Mouse (Mus musculus) MEL (cell line): ENCODE measurements around the gene Gatb. TPM values are rescaled to one million over a fixed set of nuclear protein-coding genes. Genes with fewer than 3 reads are reported as not detected.

ENCODE experiments used
- DNase-seq: peaks from one replicate; pipeline ENCODE4 v3.0.0; 2011; ENCODE audit warnings: low read depth, low spot score
- H3K27ac ChIP-seq: 2 replicates; pipeline ENCODE4 v1.5.1; 2012; ENCODE audit warnings: low read depth, mild to moderate bottlenecking, control low read depth, low read length, moderate library complexity; ENCODE audit not compliant: control insufficient read depth
- H3K27me3 ChIP-seq, 2 experiments: fragments of 150-350 bp in 1 of 2; sonication (generic) in 1 of 2; 2 replicates each; pipeline ENCODE4 v1.6.1; 2012; ENCODE audit warnings: low read length in 2 of 2, mild to moderate bottlenecking in 2 of 2, improper control_type of control experiment in 1 of 2, moderate library complexity in 1 of 2; ENCODE audit not compliant: insufficient read depth in 2 of 2, control insufficient read depth in 1 of 2
- H3K36me3 ChIP-seq, 2 experiments: 2 replicates each; pipeline ENCODE4 v1.6.1; 2012 to 2014; ENCODE audit warnings: low read length in 2 of 2, improper control_type of control experiment in 1 of 2, inconsistent platforms in 1 of 2, mild to moderate bottlenecking in 1 of 2; ENCODE audit not compliant: insufficient read depth in 2 of 2, control insufficient read depth in 1 of 2
- H3K4me1 ChIP-seq, 2 experiments: fragments of 150-350 bp in 1 of 2; sonication (generic) in 1 of 2; 2 replicates each; pipeline ENCODE4 v1.6.1; 2012; ENCODE audit warnings: low read length in 2 of 2, improper control_type of control experiment in 1 of 2, mild to moderate bottlenecking in 1 of 2; ENCODE audit not compliant: insufficient read depth in 2 of 2, control insufficient read depth in 1 of 2
- H3K4me3 ChIP-seq, 2 experiments: fragments of 150-350 bp in 1 of 2; sonication (generic) in 1 of 2; 2 replicates each; pipeline ENCODE4 v1.5.1; 2012; ENCODE audit warnings: low read depth in 2 of 2, low read length in 2 of 2, mild to moderate bottlenecking in 2 of 2, moderate library complexity in 2 of 2, control low read depth in 1 of 2, improper control_type of control experiment in 1 of 2; ENCODE audit not compliant: control insufficient read depth in 1 of 2, insufficient read depth in 1 of 2
- H3K79me2 ChIP-seq: 2 replicates; pipeline ENCODE4 v1.6.1; 2012; ENCODE audit warnings: mild to moderate bottlenecking, low read length, moderate library complexity; ENCODE audit not compliant: control insufficient read depth, poor library complexity, insufficient read depth
- H3K9ac ChIP-seq: 2 replicates; pipeline ENCODE4 v1.6.1; 2012; ENCODE audit warnings: low read depth, mild to moderate bottlenecking, control low read depth, low read length, moderate library complexity; ENCODE audit not compliant: control insufficient read depth, poor library complexity, severe bottlenecking
- H3K9me3 ChIP-seq: fragments of 150-350 bp; sonication (generic); replicated peaks from 2 replicates; pipeline ENCODE4 v1.6.1; 2012; ENCODE audit warnings: mild to moderate bottlenecking, low read length, improper control_type of control experiment, moderate library complexity; ENCODE audit not compliant: insufficient read depth
- CHD2 ChIP-seq: IDR thresholded peaks from 2 replicates; pipeline ENCODE4 v1.6.1; 2011; ENCODE audit warnings: low read length, improper control_type of control experiment
- CTCF ChIP-seq, 3 experiments: IDR thresholded peaks in 2 of 3; conservative IDR thresholded peaks in 1 of 3; 2 replicates each; pipeline ENCODE4 v1.5.1; 2011 to 2012; ENCODE audit warnings: low read length in 3 of 3, low read depth in 2 of 3, mild to moderate bottlenecking in 2 of 3, improper control_type of control experiment in 1 of 3, inconsistent platforms in 1 of 3, mixed read lengths in 1 of 3, moderate library complexity in 1 of 3; ENCODE audit not compliant: control insufficient read depth in 1 of 3, insufficient read depth in 1 of 3, poor library complexity in 1 of 3, severe bottlenecking in 1 of 3
- GABPA ChIP-seq: IDR thresholded peaks from 2 replicates; pipeline ENCODE4 v1.6.1; 2012; ENCODE audit warnings: low read depth, mild to moderate bottlenecking, inconsistent platforms, low read length, improper control_type of control experiment, moderate library complexity
- GATA1 ChIP-seq: IDR thresholded peaks from 2 replicates; pipeline ENCODE4 v1.6.1; 2011; ENCODE audit warnings: low read depth, low read length, improper control_type of control experiment
- JUND ChIP-seq: IDR thresholded peaks from 2 replicates; pipeline ENCODE4 v1.6.1; 2011; ENCODE audit warnings: low read depth, mild to moderate bottlenecking, improper control_type of control experiment, low read length
- KAT2A ChIP-seq: conservative IDR thresholded peaks from 2 replicates; pipeline ENCODE4 v1.6.1; 2012; ENCODE audit warnings: low read depth, low read length, improper control_type of control experiment, inconsistent platforms
- MAFK ChIP-seq: IDR thresholded peaks from 2 replicates; pipeline ENCODE4 v1.6.1; 2011; ENCODE audit warnings: low read depth, mild to moderate bottlenecking, low read length, improper control_type of control experiment, borderline replicate concordance
- MAZ ChIP-seq: IDR thresholded peaks from 2 replicates; pipeline ENCODE4 v1.6.1; 2012; ENCODE audit warnings: low read depth, mild to moderate bottlenecking, inconsistent platforms, low read length, improper control_type of control experiment
- MEF2A ChIP-seq: IDR thresholded peaks from 2 replicates; pipeline ENCODE4 v1.6.1; 2014; ENCODE audit warnings: low read depth, mild to moderate bottlenecking, inconsistent platforms, low read length, improper control_type of control experiment; ENCODE audit not compliant: poor library complexity, insufficient replicate concordance, severe bottlenecking; ENCODE audit errors: extremely low read depth
- MYB ChIP-seq: IDR thresholded peaks from 2 replicates; pipeline ENCODE4 v1.6.1; 2011; ENCODE audit warnings: mild to moderate bottlenecking, low read depth, low read length, improper control_type of control experiment
- NRF1 ChIP-seq: IDR thresholded peaks from 2 replicates; pipeline ENCODE4 v1.6.1; 2014; ENCODE audit warnings: low read depth, mild to moderate bottlenecking, inconsistent platforms, low read length, improper control_type of control experiment, moderate library complexity; ENCODE audit not compliant: poor library complexity, insufficient read depth, severe bottlenecking
- POLR2AphosphoS5 ChIP-seq: IDR thresholded peaks from 2 replicates; pipeline ENCODE4 v1.6.1; 2012; ENCODE audit warnings: low read depth, borderline replicate concordance, mild to moderate bottlenecking, inconsistent platforms, low read length, moderate library complexity, mixed read lengths
- RCOR1 ChIP-seq: IDR thresholded peaks from 2 replicates; pipeline ENCODE4 v1.6.1; 2012; ENCODE audit warnings: low read depth, mild to moderate bottlenecking, inconsistent platforms, low read length, improper control_type of control experiment
- TCF12 ChIP-seq: IDR thresholded peaks from 2 replicates; pipeline ENCODE4 v1.6.1; 2014; ENCODE audit warnings: low read depth, mild to moderate bottlenecking, inconsistent platforms, low read length, improper control_type of control experiment, moderate library complexity
- UBTF ChIP-seq: IDR thresholded peaks from 2 replicates; pipeline ENCODE4 v1.6.1; 2012; ENCODE audit warnings: low read depth, mild to moderate bottlenecking, inconsistent platforms, low read length, improper control_type of control experiment, moderate library complexity, borderline replicate concordance; ENCODE audit not compliant: insufficient read depth
- USF1 ChIP-seq: IDR thresholded peaks from 2 replicates; pipeline ENCODE4 v1.6.1; 2014; ENCODE audit warnings: low read depth, mild to moderate bottlenecking, inconsistent platforms, low read length, improper control_type of control experiment, moderate library complexity
- polyA plus RNA-seq, 2 experiments: library from polyadenylated mRNA; stranded (reverse) in 1 of 2; unstranded in 1 of 2; fragments of >175 nt in 1 of 2; fragments of >200 nt in 1 of 2; gene quantifications; 2 replicates each; pipeline versions ENCODE4 v1.2.1 to v1.2.4; 2012; ENCODE audit warnings: low replicate concordance in 2 of 2, low read depth in 1 of 2; ENCODE audit not compliant: insufficient read length in 2 of 2, insufficient read depth in 1 of 2, missing spikeins in 1 of 2
- total RNA-seq: library from RNA; depleted of rRNA; stranded (reverse); fragments of 300-350 nt; gene quantifications from 2 replicates; pipeline ENCODE4 v1.2.3, GENCODE M21; 2012

Gatb gene
- total and polyA plus RNA-seq, 3 experiments: 9.1 to 16.8 TPM; not detected in 1

DNA sequence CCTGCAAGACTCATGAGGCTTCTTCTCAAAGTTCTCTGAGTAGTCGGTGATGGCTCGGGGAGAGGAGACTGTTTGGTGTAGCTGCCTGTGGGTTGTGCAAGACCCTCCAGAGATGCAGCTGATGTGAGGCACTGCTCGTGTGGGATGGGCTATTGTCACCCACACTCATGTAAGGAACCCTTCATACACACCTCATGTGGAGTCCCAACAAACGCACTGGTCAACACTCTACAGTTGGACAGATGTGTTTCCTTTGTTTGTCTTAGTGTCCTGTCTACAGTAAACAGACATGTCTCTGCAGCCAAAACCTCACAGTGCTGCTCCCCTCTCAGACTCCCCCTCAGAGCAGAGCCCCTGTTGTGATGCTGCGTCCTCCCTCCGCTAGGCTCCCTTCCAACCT lies 95.9 kb downstream of the Gatb start:
- no peak for DNase-seq
- Histone ChIP-seq H3K27ac (no peak overlapping the region), H3K4me3 (no peak overlapping the region), H3K27me3 (peaks cover 0 to 2% of the 10 kb centered on the region in 2 experiments; a peak in 2 of 4 replicates), H3K9me3 (no peaks in the 10 kb centered on the region), H3K9ac (no peak overlapping the region), H3K79me2 (no peaks in the 10 kb centered on the region), H3K36me3 (no peaks in the 10 kb centered on the region), H3K4me1 (no peaks in the 10 kb centered on the region)
- no peak for TF ChIP-seq CHD2
- no peak for TF ChIP-seq JUND
- no peak for TF ChIP-seq MYB
- no peak for TF ChIP-seq UBTF
- no peak for TF ChIP-seq MEF2A
- no peak for TF ChIP-seq MAZ
- no peak for TF ChIP-seq RCOR1
- TF ChIP-seq USF1: no peak
- no peak for TF ChIP-seq TCF12
- TF ChIP-seq CTCF (IDR thresholded peaks at IDR 0.05 in 2 of 3, conservative IDR thresholded peaks at IDR 0.05 in 1 of 3; ENCODE audit: control insufficient read depth in 1 of 3, insufficient read depth in 1 of 3, low read depth in 2 of 3, low read length in 3 of 3, poor library complexity in 1 of 3, severe bottlenecking in 1 of 3): no peak
- TF ChIP-seq POLR2AphosphoS5: no peak
- TF ChIP-seq NRF1: no peak
- TF ChIP-seq GATA1: no peak
- no peak for TF ChIP-seq MAFK
- no peak for TF ChIP-seq KAT2A
- TF ChIP-seq, all 39 proteins: peak for 0

DNA sequence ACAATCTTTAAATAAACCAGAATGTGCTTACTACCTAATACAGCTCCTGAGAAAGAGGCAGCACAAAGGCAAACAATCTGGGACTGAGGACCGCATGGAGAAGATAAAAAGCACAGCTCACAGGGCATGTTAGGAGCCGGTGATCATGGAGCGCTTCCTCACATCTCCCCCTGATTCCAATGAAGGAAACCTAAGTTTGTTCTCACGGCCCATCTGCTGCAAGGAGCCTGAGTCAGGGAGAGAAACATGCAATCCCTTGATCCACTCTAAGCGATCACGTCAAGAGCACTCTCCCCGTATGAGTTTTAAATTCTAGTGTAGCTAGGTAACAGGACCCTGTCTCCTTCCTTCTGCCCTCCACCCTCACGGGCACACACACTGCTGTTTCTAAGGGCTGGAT lies 103.2 kb downstream of the Gatb start:
- Histone ChIP-seq H3K9ac (no peak overlapping the region), H3K27ac (no peak overlapping the region), H3K4me1 (no peaks in the 10 kb centered on the region), H3K9me3 (no peaks in the 10 kb centered on the region), H3K27me3 (peaks cover 0 to 2% of the 10 kb centered on the region in 2 experiments; a peak in 2 of 4 replicates), H3K79me2 (no peaks in the 10 kb centered on the region), H3K4me3 (no peak overlapping the region), H3K36me3 (no peaks in the 10 kb centered on the region)
- TF ChIP-seq GABPA: no peak
- no peak for DNase-seq
